Mouse (Mus musculus) hindbrain, embryonic 11.5 days (tissue): ENCODE measurements around the gene Ralb. TPM values are rescaled to one million over a fixed set of nuclear protein-coding genes. Genes with fewer than 3 reads are reported as not detected.

Source experiments
- ATAC-seq: fragments of 200-750 bp; cut with Nextera tagmentation; 2 replicates; pipeline ENCODE4 v1.8.0; 2017; ENCODE audit warnings: mild to moderate bottlenecking, moderate TSS enrichment, moderate library complexity; ENCODE audit not compliant: low FRiP score
- DNase-seq: peaks from one replicate; pipeline ENCODE4 v3.0.0-alpha.2; 2015; ENCODE audit warnings: low spot score
- H3K27ac ChIP-seq: fragments of 300-500 bp; sonication (generic); 2 replicates; pipeline ENCODE4 v1.5.1; 2014; ENCODE audit warnings: mild to moderate bottlenecking, low read depth, low read length
- H3K27me3 ChIP-seq: fragments of 300-500 bp; sonication (generic); 2 replicates; pipeline ENCODE4 v1.6.1; 2014; ENCODE audit warnings: mild to moderate bottlenecking, low read length, moderate library complexity, mixed read lengths; ENCODE audit not compliant: control insufficient read depth, insufficient read depth
- H3K36me3 ChIP-seq: fragments of 300-500 bp; sonication (generic); 2 replicates; pipeline ENCODE4 v1.6.1; 2014; ENCODE audit warnings: mild to moderate bottlenecking, low read length, moderate library complexity, mixed read lengths; ENCODE audit not compliant: control insufficient read depth, insufficient read depth
- H3K4me1 ChIP-seq: fragments of 300-500 bp; sonication (generic); replicated peaks from 2 replicates; pipeline ENCODE4 v1.6.1; 2014; ENCODE audit warnings: low read length, mixed read lengths; ENCODE audit not compliant: control insufficient read depth, insufficient read depth
- H3K4me2 ChIP-seq: fragments of 300-500 bp; sonication (generic); replicated peaks from 2 replicates; pipeline ENCODE4 v1.6.1; 2014; ENCODE audit warnings: mild to moderate bottlenecking, low read depth, low read length
- H3K4me3 ChIP-seq: fragments of 300-500 bp; sonication (generic); 2 replicates; pipeline ENCODE4 v1.5.1; 2014; ENCODE audit warnings: low read depth, low read length
- H3K9ac ChIP-seq: fragments of 300-500 bp; sonication (generic); 2 replicates; pipeline ENCODE4 v1.6.1; 2014; ENCODE audit warnings: low read depth, low read length
- H3K9me3 ChIP-seq: fragments of 300-500 bp; sonication (generic); 2 replicates; pipeline ENCODE4 v1.6.1; 2016; ENCODE audit warnings: low read length; ENCODE audit not compliant: control insufficient read depth
- WGBS: fragments of 180-500 bp; shearing (Covaris S2); extraction: QIAGEN DNeasy Blood & Tissue Kit; methylation state at CpG from one replicate; pipeline ENCODE4 v1.1.7; 2014; 5-methylcytosine and 5-hydroxymethylcytosine counted together
- polyA plus RNA-seq: library from polyadenylated mRNA; unstranded; fragments of >200 nt; fragmentation: Nextera tagmentation; extraction: Ambion mirVana; gene quantifications from 2 replicates; pipeline ENCODE4 v1.2.1, GENCODE M21; 2014

The Ralb gene
- polyA plus RNA-seq, 1 experiment from 2014 or later: 70.5 TPM

GRCm38 (mm10) chr1:119446753-119447283, 57.8 kb downstream of the Ralb start:
- Histone ChIP-seq H3K9ac (no peak overlapping the region), H3K4me3 (no peak overlapping the region), H3K4me1 (no peaks in the 10 kb centered on the region), H3K36me3 (no peaks in the 10 kb centered on the region), H3K27ac (no peak overlapping the region), H3K27me3 (no peaks in the 10 kb centered on the region), H3K9me3 (no peaks in the 10 kb centered on the region), H3K4me2 (no peak overlapping the region)
- no peak for DNase-seq
- ATAC-seq: no peak
- WGBS: 77% methylated on average over 10 of the region's 10 CpGs

- Histone ChIP-seq H3K9me3 (no peaks in the 10 kb centered on the region), H3K4me2 (no peak overlapping the region), H3K36me3 (no peaks in the 10 kb centered on the region), H3K4me3 (no peak overlapping the region), H3K27ac (no peak overlapping the region), H3K9ac (no peak overlapping the region), H3K4me1 (no peaks in the 10 kb centered on the region), H3K27me3 (no peaks in the 10 kb centered on the region)
- ATAC-seq (no peak), DNase-seq (no peak)
- 87% methylated on average over 21 of the region's 21 CpGs for WGBS
Observed at GRCm38 (mm10) chr1:119443591-119444350, 60.8 kb downstream of the Ralb start.

- Histone ChIP-seq H3K4me3 (no peak overlapping the region), H3K4me2 (no peak overlapping the region), H3K9ac (no peak overlapping the region), H3K36me3 (no peaks in the 10 kb centered on the region), H3K9me3 (no peaks in the 10 kb centered on the region), H3K4me1 (no peaks in the 10 kb centered on the region), H3K27me3 (no peaks in the 10 kb centered on the region), H3K27ac (no peak overlapping the region)
- DNase-seq (no peak), ATAC-seq (no peak)
- WGBS: 93% methylated on average over 9 of the region's 9 CpGs
Observed at GRCm38 (mm10) chr1:119442901-119443300, 61.7 kb downstream of the Ralb start.

- H3K4me2 ChIP-seq: no peak overlapping the region
- DNase-seq (no peak), ATAC-seq (no peak)
- H3K27ac ChIP-seq: no peak overlapping the region
- H3K4me1 ChIP-seq: no peaks in the 10 kb centered on the region
- H3K4me3 ChIP-seq: no peak overlapping the region
- H3K9me3 ChIP-seq: no peaks in the 10 kb centered on the region
- H3K27me3 ChIP-seq: no peaks in the 10 kb centered on the region
- WGBS: 90% methylated on average over 9 of the region's 9 CpGs
- no peaks in the 10 kb centered on the region for H3K36me3 ChIP-seq
- H3K9ac ChIP-seq: no peak overlapping the region
Observed at GRCm38 (mm10) chr1:119438105-119438637, 66.4 kb downstream of the Ralb start.

GRCm38 (mm10) chr1:119437401-119437800, 67.2 kb downstream of the Ralb start:
- Histone ChIP-seq H3K9me3 (no peaks in the 10 kb centered on the region), H3K4me1 (no peaks in the 10 kb centered on the region), H3K4me3 (no peak overlapping the region), H3K4me2 (no peak overlapping the region), H3K9ac (no peak overlapping the region), H3K27ac (no peak overlapping the region), H3K27me3 (no peaks in the 10 kb centered on the region), H3K36me3 (no peaks in the 10 kb centered on the region)
- ATAC-seq (no peak), DNase-seq (no peak)
- 84% methylated on average over 6 of the region's 6 CpGs for WGBS

GRCm38 (mm10) chr1:119424141-119424860, 80.3 kb downstream of the Ralb start:
- WGBS: 37% methylated on average over 6 of the region's 6 CpGs
- no peak for ATAC-seq
- no peak overlapping the region for H3K4me3 ChIP-seq
- no peak for DNase-seq
- H3K9me3 ChIP-seq: no peaks in the 10 kb centered on the region
- no peaks in the 10 kb centered on the region for H3K36me3 ChIP-seq
- no peak overlapping the region for H3K27ac ChIP-seq
- H3K4me1 ChIP-seq: peaks cover 10% of the 10 kb centered on the region
- H3K9ac ChIP-seq: no peak overlapping the region
- no peak overlapping the region for H3K4me2 ChIP-seq
- H3K27me3 ChIP-seq: peaks cover 42% of the 10 kb centered on the region

GRCm38 (mm10) chr1:119423510-119423909, 81.1 kb downstream of the Ralb start:
- WGBS: 9% methylated on average over 14 of the region's 14 CpGs
- H3K9me3 ChIP-seq: no peaks in the 10 kb centered on the region
- H3K4me1 ChIP-seq: peaks cover 11% of the 10 kb centered on the region
- no peaks in the 10 kb centered on the region for H3K36me3 ChIP-seq
- H3K4me2 ChIP-seq: no peak overlapping the region
- no peak overlapping the region for H3K27ac ChIP-seq
- 0 out of 2 replicates have a peak, but pooled peaks have one; percentile 17 for ATAC-seq
- peak; percentile 69 for DNase-seq
- H3K4me3 ChIP-seq: no peak overlapping the region
- H3K9ac ChIP-seq: no peak overlapping the region
- peaks cover 49% of the 10 kb centered on the region for H3K27me3 ChIP-seq

GRCm38 (mm10) chr1:119422460-119423015, 82.1 kb downstream of the Ralb start:
- Histone ChIP-seq H3K27me3 (peaks cover 58% of the 10 kb centered on the region), H3K4me1 (peaks cover 11% of the 10 kb centered on the region), H3K4me3 (peak overlapping the region; percentile 60), H3K9me3 (no peaks in the 10 kb centered on the region), H3K36me3 (no peaks in the 10 kb centered on the region), H3K4me2 (peak overlapping the region; percentile 99), H3K9ac (no peak overlapping the region), H3K27ac (no peak overlapping the region)
- DNase-seq (peak; percentile 54), ATAC-seq (no peak)
- under 1% methylated on average over 31 of the region's 32 CpGs for whole genome bisulfite sequencing
